Mouse (Mus musculus): ENCODE data around the gene Zcchc8. TPM values are rescaled to one million over a fixed set of nuclear protein-coding genes. Genes with fewer than 3 reads are reported as not detected.
"Not testable (repeated sequence)": the region's sequence is repeated elsewhere in the genome, so short reads cannot be mapped to it uniquely, and the experiment has no call there.

Gene Zcchc8
- polyA plus RNA-seq, 1 experiment from 2014 or later, result 48.6 TPM

DNA sequence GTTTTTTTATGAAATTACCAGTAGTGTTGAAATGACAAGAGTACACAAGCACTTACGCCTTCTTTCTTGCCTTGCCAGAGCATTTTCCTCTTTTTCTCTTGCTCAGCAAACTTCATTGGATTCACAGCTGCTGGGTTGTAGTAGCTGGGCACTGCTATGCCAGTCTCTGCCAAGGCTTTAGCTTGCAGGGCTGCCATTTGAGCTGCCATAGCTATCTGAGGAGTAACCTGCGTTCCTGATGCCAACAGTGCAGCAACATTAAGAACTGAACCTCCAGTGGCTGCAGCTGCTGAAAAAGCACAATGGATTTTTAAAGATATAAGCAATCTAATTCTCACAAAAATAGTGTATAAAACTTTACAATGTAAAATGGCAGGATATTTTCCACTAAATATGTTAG lies 10.1 kb upstream of the Zcchc8 start:
- Histone ChIP-seq H3K36me3 (ENCODE audit: control insufficient read depth, insufficient read depth, low read length) (peaks cover 37% of the 10 kb centered on the region), H3K27me3 (replicated peaks; ENCODE audit: control insufficient read depth, insufficient read depth, low read length) (no peaks in the 10 kb centered on the region), H3K9me3 (ENCODE audit: control insufficient read depth, low read length) (no peaks in the 10 kb centered on the region), H3K4me1 (ENCODE audit: control insufficient read depth, insufficient read depth, low read depth, low read length) (no peaks in the 10 kb centered on the region), H3K4me3 (ENCODE audit: low read length) (no peak overlapping the region), H3K9ac (ENCODE audit: low read depth, low read length) (no peak overlapping the region), H3K27ac (ENCODE audit: low read depth, low read length) (no peak overlapping the region), H3K4me2 (ENCODE audit: low read length) (no peak overlapping the region)
- 95% methylated on average over 2 of the region's 2 CpGs for WGBS
- ATAC-seq, result no peak

DNA sequence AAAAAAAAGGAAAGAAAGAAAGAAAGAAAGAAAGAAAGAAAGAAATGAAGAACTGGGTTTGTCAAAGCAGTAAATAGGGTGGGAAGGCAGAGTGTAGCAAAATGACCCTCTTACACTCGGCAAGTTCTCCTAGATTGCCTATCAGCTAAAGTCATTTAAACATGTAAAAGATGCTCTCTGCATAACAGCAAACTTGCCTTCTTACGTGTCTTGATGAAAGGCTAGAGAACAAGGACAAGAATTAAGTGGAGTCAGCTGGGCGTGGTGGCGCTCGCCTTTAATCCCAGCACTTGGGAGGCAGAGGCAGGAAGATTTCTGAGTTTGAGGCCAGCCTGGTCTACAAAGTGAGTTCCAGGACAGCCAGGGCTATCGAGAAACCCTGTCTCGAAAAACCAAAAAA lies 2.9 kb upstream of the Zcchc8 start:
- H3K4me2 ChIP-seq (ENCODE audit: low read length); H3K4me1 ChIP-seq (ENCODE audit: control insufficient read depth, insufficient read depth, low read depth, low read length); H3K9me3 ChIP-seq (ENCODE audit: control insufficient read depth, low read length); H3K27ac ChIP-seq (ENCODE audit: low read depth, low read length); H3K9ac ChIP-seq (ENCODE audit: low read depth, low read length); H3K4me3 ChIP-seq (ENCODE audit: low read length); H3K36me3 ChIP-seq (ENCODE audit: control insufficient read depth, insufficient read depth, low read length); H3K27me3 ChIP-seq (replicated peaks; ENCODE audit: control insufficient read depth, insufficient read depth, low read length); ATAC-seq: not testable (repeated sequence)
- 93% methylated on average over 7 of the region's 7 CpGs for WGBS

DNA sequence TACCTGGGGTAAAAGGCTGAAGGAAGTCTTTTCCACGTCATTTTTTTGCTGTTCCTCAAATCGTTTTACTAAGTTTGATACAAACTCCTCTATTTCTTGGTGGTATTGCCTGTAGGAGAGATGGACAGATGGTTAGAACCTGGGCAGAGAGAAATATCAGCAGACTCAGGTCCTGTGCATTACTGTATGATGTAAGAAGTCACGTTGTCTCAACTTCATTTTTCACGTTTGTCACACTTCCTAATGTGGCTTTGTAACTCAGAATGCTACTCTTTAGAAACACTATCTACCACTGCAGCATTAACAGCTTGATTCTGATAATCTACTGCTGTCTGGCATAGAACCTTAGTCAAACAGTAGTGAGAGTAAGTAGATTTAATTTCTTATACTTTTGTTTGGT lies 6.3 kb downstream of the Zcchc8 start:
- H3K4me2 ChIP-seq (ENCODE audit: low read length), result no peak overlapping the region
- no peak for ATAC-seq
- no peaks in the 10 kb centered on the region for H3K27me3 ChIP-seq (replicated peaks; ENCODE audit: control insufficient read depth, insufficient read depth, low read length)
- 90% methylated on average over 4 of the region's 4 CpGs for WGBS
- H3K36me3 ChIP-seq (ENCODE audit: control insufficient read depth, insufficient read depth, low read length), result peaks cover 36% of the 10 kb centered on the region
- H3K9me3 ChIP-seq (ENCODE audit: control insufficient read depth, low read length), result no peaks in the 10 kb centered on the region
- H3K27ac ChIP-seq (ENCODE audit: low read depth, low read length), result no peak overlapping the region
- H3K4me3 ChIP-seq (ENCODE audit: low read length), result no peak overlapping the region
- H3K9ac ChIP-seq (ENCODE audit: low read depth, low read length), result no peak overlapping the region
- H3K4me1 ChIP-seq (ENCODE audit: control insufficient read depth, insufficient read depth, low read depth, low read length), result peaks cover 18% of the 10 kb centered on the region

DNA sequence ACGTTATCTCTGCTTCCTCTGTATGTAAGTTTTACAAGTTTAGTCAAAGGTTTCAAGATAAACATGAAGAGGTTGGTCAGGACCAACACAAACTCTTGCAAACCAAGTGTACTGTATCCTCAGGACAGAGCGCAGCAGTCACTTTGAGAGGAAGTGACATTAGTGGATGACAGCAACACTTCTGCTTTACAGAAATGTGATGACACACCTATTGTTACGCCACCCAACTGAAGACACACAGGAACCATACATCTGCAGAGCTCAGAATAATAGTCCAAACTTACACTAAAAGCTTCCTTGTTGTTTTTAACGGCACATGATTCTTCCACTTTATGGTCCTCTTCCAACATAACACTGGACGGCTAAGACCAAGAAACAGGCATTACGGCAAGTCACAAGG lies 7.1 kb downstream of the Zcchc8 start:
- no peak for ATAC-seq
- Histone ChIP-seq H3K4me2 (ENCODE audit: low read length) (no peak overlapping the region), H3K4me1 (ENCODE audit: control insufficient read depth, insufficient read depth, low read depth, low read length) (peaks cover 10% of the 10 kb centered on the region), H3K27ac (ENCODE audit: low read depth, low read length) (no peak overlapping the region), H3K9ac (ENCODE audit: low read depth, low read length) (no peak overlapping the region), H3K27me3 (replicated peaks; ENCODE audit: control insufficient read depth, insufficient read depth, low read length) (no peaks in the 10 kb centered on the region), H3K36me3 (ENCODE audit: control insufficient read depth, insufficient read depth, low read length) (peaks cover 37% of the 10 kb centered on the region), H3K4me3 (ENCODE audit: low read length) (no peak overlapping the region), H3K9me3 (ENCODE audit: control insufficient read depth, low read length) (no peaks in the 10 kb centered on the region)
- WGBS, result 98% methylated on average over 6 of the region's 6 CpGs

DNA sequence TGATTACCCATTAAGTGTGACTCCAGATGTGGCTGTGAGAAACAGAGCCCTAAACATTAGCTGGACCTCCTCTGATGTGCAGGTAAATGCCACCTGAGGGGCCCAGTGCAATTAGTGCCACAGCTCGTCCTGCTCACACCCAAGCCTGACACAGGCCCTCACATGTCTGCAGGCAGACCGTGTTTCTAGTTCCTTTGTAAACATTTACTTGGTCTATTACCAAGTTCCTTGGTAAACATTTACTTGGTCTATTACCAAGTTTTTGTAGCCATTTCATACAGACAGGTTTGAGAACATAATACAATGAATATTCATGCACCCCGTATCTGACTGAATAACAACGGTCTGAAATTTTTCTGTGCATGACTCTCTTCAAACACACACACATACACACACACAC lies 11.3 kb downstream of the Zcchc8 start:
- no peaks in the 10 kb centered on the region for H3K9me3 ChIP-seq (ENCODE audit: control insufficient read depth, low read length)
- H3K9ac ChIP-seq (ENCODE audit: low read depth, low read length), result no peak overlapping the region
- H3K27ac ChIP-seq (ENCODE audit: low read depth, low read length), result no peak overlapping the region
- H3K27me3 ChIP-seq (replicated peaks; ENCODE audit: control insufficient read depth, insufficient read depth, low read length), result no peaks in the 10 kb centered on the region
- peaks cover 61% of the 10 kb centered on the region for H3K36me3 ChIP-seq (ENCODE audit: control insufficient read depth, insufficient read depth, low read length)
- no peak for ATAC-seq
- no peak overlapping the region for H3K4me2 ChIP-seq (ENCODE audit: low read length)
- 88% methylated on average over 4 of the region's 4 CpGs for WGBS
- H3K4me1 ChIP-seq (ENCODE audit: control insufficient read depth, insufficient read depth, low read depth, low read length), result no peaks in the 10 kb centered on the region
- H3K4me3 ChIP-seq (ENCODE audit: low read length), result no peak overlapping the region

DNA sequence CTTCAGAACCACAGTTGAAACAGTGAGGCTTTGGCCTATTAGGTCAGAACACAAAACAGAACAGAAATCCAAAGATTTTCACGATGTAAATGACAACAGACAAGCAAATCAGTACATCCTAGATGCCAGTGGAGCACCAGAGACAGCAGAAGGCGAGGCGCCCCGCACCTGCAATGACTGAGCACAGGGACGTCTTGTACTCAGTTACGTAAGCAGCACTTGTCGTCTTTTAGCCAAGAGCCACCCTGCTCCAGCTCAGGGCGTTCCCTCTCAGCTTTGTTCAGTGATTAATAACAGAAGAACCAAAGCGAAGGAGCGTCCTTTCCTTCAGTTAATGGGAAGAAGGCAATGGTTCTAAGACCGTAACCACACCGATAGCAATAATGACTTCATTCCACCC lies 12.3 kb downstream of the Zcchc8 start:
- Histone ChIP-seq H3K36me3 (ENCODE audit: control insufficient read depth, insufficient read depth, low read length) (peaks cover 63% of the 10 kb centered on the region), H3K9me3 (ENCODE audit: control insufficient read depth, low read length) (no peaks in the 10 kb centered on the region), H3K4me1 (ENCODE audit: control insufficient read depth, insufficient read depth, low read depth, low read length) (no peaks in the 10 kb centered on the region), H3K9ac (ENCODE audit: low read depth, low read length) (no peak overlapping the region), H3K27me3 (replicated peaks; ENCODE audit: control insufficient read depth, insufficient read depth, low read length) (no peaks in the 10 kb centered on the region), H3K4me2 (ENCODE audit: low read length) (no peak overlapping the region), H3K27ac (ENCODE audit: low read depth, low read length) (no peak overlapping the region), H3K4me3 (ENCODE audit: low read length) (no peak overlapping the region)
- 93% methylated on average over 12 of the region's 12 CpGs for WGBS
- ATAC-seq, result no peak

DNA sequence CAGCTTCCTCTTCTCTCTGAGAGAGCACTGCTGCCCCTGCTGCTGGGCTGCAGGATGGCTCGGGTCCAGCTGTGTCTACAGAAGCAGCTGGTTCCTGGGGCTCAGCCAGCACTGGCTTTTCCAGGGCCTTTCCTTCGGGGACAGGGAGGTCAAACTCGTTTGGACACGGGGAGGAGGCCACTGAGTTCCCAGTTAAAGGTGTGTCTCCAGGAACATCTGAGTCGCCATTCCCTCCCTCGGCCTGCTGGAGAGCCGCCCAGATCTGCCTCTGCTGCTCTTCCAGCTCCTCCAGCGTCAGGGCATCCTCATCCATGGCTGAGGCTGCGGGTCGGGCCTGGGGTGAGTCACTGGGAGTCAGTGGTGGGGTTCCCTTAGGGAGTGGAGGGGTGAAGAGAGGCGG lies 20.3 kb downstream of the Zcchc8 start:
- WGBS, result 57% methylated on average over 11 of the region's 11 CpGs
- H3K36me3 ChIP-seq (ENCODE audit: control insufficient read depth, insufficient read depth, low read length), result peaks cover 41% of the 10 kb centered on the region
- no peak for ATAC-seq

DNA sequence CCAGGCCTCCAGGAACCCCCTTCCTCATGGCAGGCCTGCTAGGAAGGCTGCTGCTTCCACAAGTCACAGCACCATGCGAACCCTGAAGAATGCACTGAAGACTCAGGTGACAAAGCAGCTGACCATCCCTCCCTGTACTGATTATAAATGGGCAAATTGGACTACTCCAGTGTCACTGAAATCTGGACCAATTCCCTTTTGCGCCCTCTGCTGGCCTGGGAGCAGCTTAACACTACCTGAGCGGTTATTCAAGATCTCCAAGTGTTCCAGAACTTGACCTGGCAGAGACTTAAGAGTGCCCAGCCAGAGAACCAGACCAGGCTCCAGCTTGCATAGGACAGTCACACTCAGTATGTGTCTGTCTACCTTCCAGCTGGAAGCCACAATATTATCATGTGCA lies 21.7 kb downstream of the Zcchc8 start:
- Histone ChIP-seq H3K4me1 (ENCODE audit: control insufficient read depth, insufficient read depth, low read depth, low read length) (no peaks in the 10 kb centered on the region), H3K4me3 (ENCODE audit: low read length) (no peak overlapping the region), H3K27me3 (replicated peaks; ENCODE audit: control insufficient read depth, insufficient read depth, low read length) (no peaks in the 10 kb centered on the region), H3K9ac (ENCODE audit: low read depth, low read length) (no peak overlapping the region), H3K36me3 (ENCODE audit: control insufficient read depth, insufficient read depth, low read length) (peaks cover 37% of the 10 kb centered on the region), H3K9me3 (ENCODE audit: control insufficient read depth, low read length) (no peaks in the 10 kb centered on the region), H3K4me2 (ENCODE audit: low read length) (no peak overlapping the region), H3K27ac (ENCODE audit: low read depth, low read length) (no peak overlapping the region)
- no peak for ATAC-seq
- whole genome bisulfite sequencing, result 20% methylated on average over 3 of the region's 3 CpGs

More for the DNA sequence above, 20.3 kb downstream of the Zcchc8 start:
- Histone ChIP-seq H3K27me3 (replicated peaks; ENCODE audit: control insufficient read depth, insufficient read depth, low read length) (no peaks in the 10 kb centered on the region), H3K4me3 (ENCODE audit: low read length) (no peak overlapping the region), H3K27ac (ENCODE audit: low read depth, low read length) (no peak overlapping the region), H3K4me1 (ENCODE audit: control insufficient read depth, insufficient read depth, low read depth, low read length) (no peaks in the 10 kb centered on the region), H3K9me3 (ENCODE audit: control insufficient read depth, low read length) (no peaks in the 10 kb centered on the region), H3K4me2 (ENCODE audit: low read length) (no peak overlapping the region), H3K9ac (ENCODE audit: low read depth, low read length) (no peak overlapping the region)

DNA sequence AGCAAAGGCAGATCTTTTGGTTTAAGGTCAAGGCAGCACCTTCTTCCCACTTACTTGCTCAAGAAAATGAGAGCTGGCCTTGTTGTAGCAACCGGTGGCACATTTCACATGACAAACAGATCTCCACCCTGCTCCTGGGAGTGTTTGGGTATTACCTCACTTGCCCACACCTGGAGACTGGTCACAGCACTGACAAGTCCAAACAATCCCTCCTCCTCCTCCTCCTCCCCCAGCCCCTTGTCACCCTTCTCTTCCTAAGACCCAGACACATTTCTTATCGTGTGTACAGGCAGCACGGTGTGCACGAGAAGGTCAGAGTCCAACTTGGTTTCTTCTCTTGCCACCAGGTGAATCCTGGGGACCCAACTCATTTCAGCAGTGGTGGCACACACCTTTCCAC lies 23.9 kb downstream of the Zcchc8 start:
- 81% methylated on average over 4 of the region's 4 CpGs for WGBS
- Histone ChIP-seq H3K4me3 (ENCODE audit: low read length) (no peak overlapping the region), H3K27ac (ENCODE audit: low read depth, low read length) (no peak overlapping the region), H3K9me3 (ENCODE audit: control insufficient read depth, low read length) (no peaks in the 10 kb centered on the region), H3K4me2 (ENCODE audit: low read length) (no peak overlapping the region), H3K4me1 (ENCODE audit: control insufficient read depth, insufficient read depth, low read depth, low read length) (no peaks in the 10 kb centered on the region), H3K27me3 (replicated peaks; ENCODE audit: control insufficient read depth, insufficient read depth, low read length) (no peaks in the 10 kb centered on the region), H3K36me3 (ENCODE audit: control insufficient read depth, insufficient read depth, low read length) (peaks cover 17% of the 10 kb centered on the region), H3K9ac (ENCODE audit: low read depth, low read length) (no peak overlapping the region)
- no peak for ATAC-seq

DNA sequence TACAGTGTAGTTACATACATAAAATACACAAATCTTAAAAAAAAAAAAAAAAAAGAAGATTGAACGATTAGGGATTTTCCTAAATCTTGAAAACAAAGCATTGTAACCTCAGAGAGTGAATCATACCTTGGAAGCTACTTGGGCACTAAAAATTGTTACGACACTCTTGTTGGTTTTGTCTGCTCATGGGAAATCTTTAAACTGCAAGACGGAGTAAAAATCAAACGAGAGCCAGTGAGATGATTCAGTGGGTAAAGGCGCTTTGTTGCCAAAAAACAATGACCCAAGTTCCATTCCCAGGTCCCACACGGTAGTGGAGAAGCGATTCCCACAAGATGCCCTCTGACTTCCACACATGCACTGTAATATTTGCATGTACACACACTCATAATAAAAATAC lies 24.7 kb downstream of the Zcchc8 start:
- WGBS, result 91% methylated on average over 7 of the region's 7 CpGs
- Histone ChIP-seq H3K27ac (ENCODE audit: low read depth, low read length) (no peak overlapping the region), H3K27me3 (replicated peaks; ENCODE audit: control insufficient read depth, insufficient read depth, low read length) (no peaks in the 10 kb centered on the region), H3K9ac (ENCODE audit: low read depth, low read length) (no peak overlapping the region), H3K36me3 (ENCODE audit: control insufficient read depth, insufficient read depth, low read length) (peaks cover 15% of the 10 kb centered on the region), H3K4me2 (ENCODE audit: low read length) (no peak overlapping the region), H3K4me1 (ENCODE audit: control insufficient read depth, insufficient read depth, low read depth, low read length) (no peaks in the 10 kb centered on the region), H3K4me3 (ENCODE audit: low read length) (no peak overlapping the region), H3K9me3 (ENCODE audit: control insufficient read depth, low read length) (no peaks in the 10 kb centered on the region)
- no peak for ATAC-seq
